In the genomic region with DNA sequence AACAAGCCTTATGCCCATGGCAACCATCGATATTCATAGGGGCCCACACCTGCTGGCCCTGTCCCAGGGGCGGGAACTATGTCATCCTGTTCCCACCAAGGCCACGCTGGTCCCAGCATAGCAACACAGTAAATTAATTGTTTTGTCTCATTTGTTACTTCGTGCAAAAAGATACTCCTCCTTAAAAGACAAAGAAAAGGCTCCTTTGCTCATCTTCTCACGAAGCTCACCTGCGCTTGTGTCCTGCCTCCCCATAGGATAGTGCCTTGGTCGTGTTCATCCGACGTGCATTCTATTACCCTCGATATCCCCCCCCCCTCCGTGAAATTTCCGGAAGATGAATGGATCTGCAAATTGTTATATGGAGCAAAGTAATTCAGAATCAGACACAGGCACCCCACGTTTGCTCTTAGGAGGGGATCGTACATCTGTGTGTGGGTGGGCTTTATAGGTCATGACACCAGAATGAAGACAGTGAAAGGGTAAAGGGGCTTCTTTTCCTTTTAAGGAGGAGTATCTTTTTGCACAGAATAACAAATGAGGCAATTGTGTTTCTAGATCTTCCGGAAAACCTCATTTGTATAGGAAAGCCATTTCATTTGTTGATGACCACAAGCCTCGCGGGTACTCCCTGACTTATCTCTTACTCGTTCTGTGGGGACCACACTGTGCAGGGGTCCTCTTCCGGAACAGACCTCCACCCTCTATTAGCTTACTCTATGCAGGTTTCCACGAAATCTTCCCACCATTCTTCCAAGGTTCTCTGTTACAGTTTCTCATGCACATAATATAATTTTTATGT, we compare ENCODE assay signal across 12 mouse cellular contexts. TPM values are rescaled to one million over a fixed set of nuclear protein-coding genes. Genes with fewer than 3 reads are reported as not detected.
DNase-seq lines count a peak whose midpoint lies in the region; ATAC-seq and TF ChIP-seq lines count a peak whose summit lies in the region.
"Had no signal": no experiment of that assay in that cellular context is flagged by ENCODE, and none has a peak within 500 bp of the region (broad histone marks: within the 10 kb centered on the region; RNA-seq: fewer than 3 reads in every experiment).

No protein-coding gene starts in this region.

- no peak overlapping the region for H3K27ac ChIP-seq in heart, embryonic 14.5 days (replicated peaks in 1 of 2; ENCODE audit: control insufficient read depth in 1 of 2, insufficient read depth in 1 of 2, low read depth in 2 of 2, low read length in 2 of 2)
- H3K27ac ChIP-seq in ES-E14 (ENCODE audit: insufficient read depth, low read depth, low read length, poor library complexity, severe bottlenecking): peak overlapping the region; percentile 93
- no peak overlapping the region for H3K27ac ChIP-seq in forebrain, postnatal 0 days (ENCODE audit: low read depth, low read length)
- peak overlapping the region; percentile 57 for H3K27ac ChIP-seq in midbrain, postnatal 0 days (ENCODE audit: low read depth, low read length)
- H3K27ac ChIP-seq: lung, embryonic 15.5 days; stomach, embryonic 15.5 days had no signal

- no peaks in the 10 kb centered on the region for H3K27me3 ChIP-seq in heart, embryonic 14.5 days (ENCODE audit: control insufficient read depth, insufficient read depth, low read length)
- H3K27me3 ChIP-seq in forebrain, postnatal 0 days (ENCODE audit: insufficient read depth, low read length): no peaks in the 10 kb centered on the region
- no peaks in the 10 kb centered on the region for H3K27me3 ChIP-seq in midbrain, postnatal 0 days (ENCODE audit: insufficient read depth, low read length)
- H3K27me3 ChIP-seq: lung, embryonic 15.5 days; stomach, embryonic 15.5 days had no signal

- ATAC-seq in heart, embryonic 14.5 days (ENCODE audit: insufficient number of reproducible peaks, insufficient read depth, low FRiP score, low read depth): no peak
- peak; percentile 88 for ATAC-seq in forebrain, postnatal 0 days
- ATAC-seq in midbrain, postnatal 0 days (ENCODE audit: low FRiP score): peak; percentile 81

- H3K9me3 ChIP-seq in heart, embryonic 14.5 days (ENCODE audit: control insufficient read depth, low read length): no peaks in the 10 kb centered on the region
- H3K9me3 ChIP-seq in ES-E14 (ENCODE audit: control insufficient read depth, insufficient read depth, low read depth, low read length): no peaks in the 10 kb centered on the region
- no peaks in the 10 kb centered on the region for H3K9me3 ChIP-seq in forebrain, postnatal 0 days (ENCODE audit: low read length)
- no peaks in the 10 kb centered on the region for H3K9me3 ChIP-seq in midbrain, postnatal 0 days (ENCODE audit: low read length)
- H3K9me3 ChIP-seq: lung, embryonic 15.5 days; stomach, embryonic 15.5 days had no signal

- in situ Hi-C loops in ES-E14 (cut with MboI; ENCODE audit: low sequenced_read_pairs in 2 of 2, unreplicated experiment in 2 of 2): no loop called here

- no peak for DNase-seq in heart, adult 8-10 months (ENCODE audit: low spot score)
- no peak for DNase-seq in ES-E14 (ENCODE audit: low read depth, low spot score)
- DNase-seq in forebrain, postnatal 0 days: peak; percentile 42
- no peak for DNase-seq in midbrain, postnatal 0 days (ENCODE audit: low spot score)
- no peak for DNase-seq in right cerebral cortex, postnatal 36 days (ENCODE audit: low spot score in 2 of 2)
- no peak for DNase-seq in kidney, adult 9 months
- no peak for DNase-seq in layer of hippocampus, adult 8-10 months (ENCODE audit: low spot score in 2 of 2)

- 58% methylated on average over 20 of the region's 20 CpGs for WGBS in heart, embryonic 14.5 days
- WGBS in forebrain, postnatal 0 days: 56% methylated on average over 20 of the region's 20 CpGs
- WGBS in midbrain, postnatal 0 days: 50% methylated on average over 20 of the region's 20 CpGs

- peak overlapping the region; percentile 42 for H3K4me2 ChIP-seq in heart, embryonic 14.5 days (ENCODE audit: low read length)
- peak overlapping the region; percentile 32 for H3K4me2 ChIP-seq in forebrain, postnatal 0 days (ENCODE audit: low read depth)
- peak overlapping the region; percentile 18; the same call in 1 of the 2 replicates for H3K4me2 ChIP-seq in midbrain, postnatal 0 days (ENCODE audit: low read depth, low read length, poor library complexity, severe bottlenecking)
- H3K4me2 ChIP-seq: lung, embryonic 15.5 days; stomach, embryonic 15.5 days had no signal

- no peaks in the 10 kb centered on the region for H3K4me1 ChIP-seq in heart, embryonic 14.5 days (ENCODE audit: control insufficient read depth in 2 of 2, insufficient read depth in 2 of 2, low read length in 2 of 2)
- H3K4me1 ChIP-seq in ES-E14 (ENCODE audit: control insufficient read depth in 2 of 2, insufficient read depth in 2 of 2, low read length in 2 of 2, poor library complexity in 1 of 2): no peaks in the 10 kb centered on the region; a peak in 1 of 4 replicates
- no peaks in the 10 kb centered on the region for H3K4me1 ChIP-seq in forebrain, postnatal 0 days (ENCODE audit: insufficient read depth)
- H3K4me1 ChIP-seq in midbrain, postnatal 0 days (ENCODE audit: insufficient read depth, low read length): no peaks in the 10 kb centered on the region
- H3K4me1 ChIP-seq: lung, embryonic 15.5 days; stomach, embryonic 15.5 days had no signal

- TF ChIP-seq CTCF in forebrain, postnatal 0 days (IDR thresholded peaks at IDR 0.05; ENCODE audit: low read depth): no peak
- TF ChIP-seq CTCF in midbrain, postnatal 0 days (IDR thresholded peaks at IDR 0.05): no peak

- H3K36me3 ChIP-seq in heart, embryonic 14.5 days (ENCODE audit: control insufficient read depth, insufficient read depth, low read length): no peaks in the 10 kb centered on the region
- no peaks in the 10 kb centered on the region for H3K36me3 ChIP-seq in ES-E14 (ENCODE audit: control insufficient read depth, insufficient read depth, low read length, poor library complexity, severe bottlenecking)
- H3K36me3 ChIP-seq in forebrain, postnatal 0 days (ENCODE audit: insufficient read depth): no peaks in the 10 kb centered on the region
- no peaks in the 10 kb centered on the region for H3K36me3 ChIP-seq in midbrain, postnatal 0 days (ENCODE audit: insufficient read depth, low read length)
- H3K36me3 ChIP-seq: lung, embryonic 15.5 days; stomach, embryonic 15.5 days had no signal

- H3K9ac ChIP-seq in heart, embryonic 14.5 days (ENCODE audit: low read length): no peak overlapping the region
- no peak overlapping the region for H3K9ac ChIP-seq in ES-E14 (ENCODE audit: insufficient read depth, low read depth, low read length, poor library complexity, severe bottlenecking)
- H3K9ac ChIP-seq in forebrain, postnatal 0 days: no peak overlapping the region
- no peak overlapping the region for H3K9ac ChIP-seq in midbrain, postnatal 0 days (replicated peaks; ENCODE audit: low read length, poor library complexity, severe bottlenecking)
- H3K9ac ChIP-seq: lung, embryonic 15.5 days; stomach, embryonic 15.5 days had no signal

- peak overlapping the region in 1 of 2 experiments; percentile 1; a peak in 1 of 4 replicates for H3K4me3 ChIP-seq in heart, embryonic 14.5 days (ENCODE audit: control insufficient read depth in 1 of 2, insufficient read depth in 1 of 2, low read depth in 1 of 2, low read length in 2 of 2)
- H3K4me3 ChIP-seq in ES-E14 (ENCODE audit: insufficient read depth in 1 of 2, low read depth in 1 of 2, low read length in 2 of 2, poor library complexity in 1 of 2, severe bottlenecking in 1 of 2): peak overlapping the region in 1 of 2 experiments; percentile 28; a peak in 1 of 4 replicates
- no peak overlapping the region for H3K4me3 ChIP-seq in forebrain, postnatal 0 days (ENCODE audit: low read depth, low read length)
- no peak overlapping the region; the same call in 1 of the 2 replicates for H3K4me3 ChIP-seq in midbrain, postnatal 0 days (ENCODE audit: low read depth, low read length)
- H3K4me3 ChIP-seq: lung, embryonic 15.5 days; stomach, embryonic 15.5 days had no signal

TF ChIP-seq in ES-E14, 5 proteins besides CTCF, POLR2A, EP300 and RAD21:
- TF ChIP-seq ZC3H11A (IDR thresholded peaks at IDR 0.05; ENCODE audit: borderline replicate concordance, low read depth, low read length): no peak
- TF ChIP-seq MAFK (IDR thresholded peaks at IDR 0.05; ENCODE audit: insufficient read depth, low read depth, low read length): no peak
- no peak for TF ChIP-seq ZNF384 (IDR thresholded peaks at IDR 0.05; ENCODE audit: low read depth, low read length)
- no peak for TF ChIP-seq CHD2 (IDR thresholded peaks at IDR 0.05; ENCODE audit: low read depth, low read length)
- TF ChIP-seq HCFC1 (IDR thresholded peaks at IDR 0.05; ENCODE audit: borderline replicate concordance, insufficient read depth, low read length): no peak

RNA-seq across cellular contexts. Expression of gene Arxes2, which starts 19.0 kb away (rescaled TPM):
- polyA plus RNA-seq in heart, embryonic 14.5 days (2014; fragmentation: Nextera tagmentation; extraction: Ambion mirVana): 74.2 and 78.4 TPM in 2 replicates
- 1 to 10 TPM in 2 of 4 experiments, under 1 TPM in 2; 0.43 to 1.2 (median 0.91) TPM for total RNA-seq in heart, adult 8-10 months (2022)
- 54.2 and 89.3 TPM in 2 replicates for total RNA-seq in ES-E14 (2012; rRNA removed)
- 179 and 211 TPM in 2 replicates for total RNA-seq in forebrain, postnatal 0 days (2014; rRNA removed)
- polyA plus RNA-seq in forebrain, postnatal 0 days (2015; fragmentation: Nextera tagmentation; extraction: Ambion mirVana): 235 and 280 TPM in 2 replicates
- total RNA-seq in midbrain, postnatal 0 days (2014; rRNA removed): 238 and 253 TPM in 2 replicates
- 387 and 388 TPM in 2 replicates for polyA plus RNA-seq in midbrain, postnatal 0 days (2015; fragmentation: Nextera tagmentation; extraction: Ambion mirVana)
- total RNA-seq in layer of hippocampus, adult 8-10 months (2022): 10 to 100 TPM; 59.6 to 66.4 (median 64.4) TPM

RNA-seq across cellular contexts. Expression of gene Arxes1, which starts 58.5 kb away (rescaled TPM):
- polyA plus RNA-seq in heart, embryonic 14.5 days (2014; fragmentation: Nextera tagmentation; extraction: Ambion mirVana): 27.5 and 27.6 TPM in 2 replicates
- total RNA-seq in heart, adult 8-10 months (2022): under 1 TPM in 3 of 4 experiments, not detected in 1; 0.20 to 0.50 (median 0.22) TPM
- total RNA-seq in ES-E14 (2012; rRNA removed): 17.7 and 30.7 TPM in 2 replicates
- 54.5 and 55.4 TPM in 2 replicates for total RNA-seq in forebrain, postnatal 0 days (2014; rRNA removed)
- polyA plus RNA-seq in forebrain, postnatal 0 days (2015; fragmentation: Nextera tagmentation; extraction: Ambion mirVana): 109 and 190 TPM in 2 replicates
- 73.3 and 85.3 TPM in 2 replicates for total RNA-seq in midbrain, postnatal 0 days (2014; rRNA removed)
- polyA plus RNA-seq in midbrain, postnatal 0 days (2015; fragmentation: Nextera tagmentation; extraction: Ambion mirVana): 228 and 243 TPM in 2 replicates
- total RNA-seq in layer of hippocampus, adult 8-10 months (2022): 10 to 100 TPM; 26.7 to 40.5 (median 33.8) TPM
- total RNA-seq: common myeloid progenitor, adult 5-6 weeks had no signal
- polyA plus RNA-seq: inflammation-experienced regulatory T-cells, adult 6 months had no signal

Comparison
In these comparisons a context has a peak if more than half of its experiments do, and no peak if none do; other contexts are left out.
1. H3K27ac ChIP-seq: peak in ES-E14 (single experiment) and midbrain, postnatal 0 days (single experiment); none in heart, embryonic 14.5 days (0 of 2) and forebrain, postnatal 0 days (single experiment).
2. RNA of gene Arxes2, which starts 19.0 kb away (total RNA-seq): 238 to 253 TPM in midbrain, postnatal 0 days, 179 to 211 TPM in forebrain, postnatal 0 days, 59.6 to 66.4 TPM in layer of hippocampus, adult 8-10 months and 54.2 to 89.3 TPM in ES-E14; 0.43 to 1.2 TPM in heart, adult 8-10 months; every median in the first group is over 10 times any median in the second.
3. RNA of gene Arxes1, which starts 58.5 kb away (total RNA-seq): 73.3 to 85.3 TPM in midbrain, postnatal 0 days, 54.5 to 55.4 TPM in forebrain, postnatal 0 days, 26.7 to 40.5 TPM in layer of hippocampus, adult 8-10 months and 17.7 to 30.7 TPM in ES-E14; 0.20 to 0.50 TPM in heart, adult 8-10 months; every median in the first group is over 10 times any median in the second.
4. Peak in every context shown above with its lines, with median percentiles within 50 percentile points of each other: H3K4me2 ChIP-seq.